Mouse (Mus musculus) effector memory CD4-positive, alpha-beta T cell, adult 7 months (primary cell): Measurements from ENCODE around the gene 9130213A22Rik. TPM values are rescaled to one million over a fixed set of nuclear protein-coding genes. Genes with fewer than 3 reads are reported as not detected.

ENCODE experiments used
- polyA plus RNA-seq: library from polyadenylated mRNA; unstranded; fragments of 100-300 nt; shearing (Covaris generic); gene quantifications from one replicate; pipeline ENCODE4 v1.2.1, GENCODE M21; 2017

Gene 9130213A22Rik
- 0.63 TPM for polyA plus RNA-seq

DNA sequence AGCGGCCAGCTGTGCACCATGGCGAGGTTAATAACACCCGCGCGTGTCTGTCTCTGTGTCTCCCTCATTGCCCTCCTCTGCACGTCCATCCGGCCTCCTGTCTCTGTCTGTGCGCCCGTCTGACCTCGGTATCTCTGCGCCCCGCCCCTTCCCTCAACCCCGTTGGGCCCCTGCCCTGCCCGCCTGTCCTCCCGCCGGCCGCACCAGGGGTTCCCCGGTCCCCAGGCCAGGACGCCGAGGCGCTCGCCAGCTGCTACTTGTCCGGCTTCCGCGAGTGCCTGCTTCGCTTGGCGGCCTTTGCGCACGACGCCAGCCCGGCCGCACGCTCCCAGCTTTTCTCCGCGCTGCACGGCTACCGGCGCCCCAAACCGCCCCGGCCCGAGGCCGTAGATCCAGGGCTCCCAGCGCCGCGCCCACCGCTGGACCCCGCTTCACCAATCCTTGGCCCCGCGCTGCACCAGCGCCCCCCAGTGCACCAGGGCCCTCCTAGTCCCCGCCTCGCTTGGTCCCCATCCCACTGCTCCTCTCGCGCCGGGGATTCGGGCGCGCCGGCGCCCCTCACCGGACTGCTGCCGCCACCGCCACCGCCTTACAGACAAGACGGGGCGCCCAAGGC lies at the start of gene 9130213A22Rik:
Gene 9130213A22Rik, minus strand, starts transcription at position 254 of the 616 bp plus-strand sequence.

DNA sequence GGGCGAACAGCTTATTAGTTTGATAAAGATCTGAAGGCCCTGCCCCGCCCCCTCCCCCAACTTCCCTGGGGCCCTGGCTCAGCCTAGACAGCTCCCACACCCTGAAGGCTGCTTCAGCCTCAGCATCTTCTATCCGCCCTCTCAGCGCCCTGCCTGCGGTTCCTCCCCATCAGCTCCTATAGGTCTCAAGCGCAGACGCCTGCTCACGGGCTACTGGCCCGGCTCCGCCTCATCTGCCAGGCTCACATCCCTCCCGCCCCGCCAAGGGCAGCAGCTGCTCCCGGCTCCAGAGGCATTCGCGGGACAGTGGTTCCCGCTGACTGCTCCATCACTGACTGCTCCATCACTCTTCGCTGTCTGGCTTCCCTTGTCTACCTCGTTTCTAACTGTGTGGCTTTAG lies 34.4 kb upstream of the 9130213A22Rik start, which contains the start of gene Alox12b:
Gene Alox12b, plus strand, starts transcription at position 190 of the 400 bp plus-strand sequence.

DNA sequence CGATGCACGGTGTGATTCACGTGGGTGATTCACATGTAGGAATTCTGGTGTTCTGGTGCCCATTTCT lies 3.3 kb upstream of the 9130213A22Rik start, which contains the start of gene Aloxe3:
Gene Aloxe3, plus strand, starts transcription at position 45 of the 67 bp plus-strand sequence.

DNA sequence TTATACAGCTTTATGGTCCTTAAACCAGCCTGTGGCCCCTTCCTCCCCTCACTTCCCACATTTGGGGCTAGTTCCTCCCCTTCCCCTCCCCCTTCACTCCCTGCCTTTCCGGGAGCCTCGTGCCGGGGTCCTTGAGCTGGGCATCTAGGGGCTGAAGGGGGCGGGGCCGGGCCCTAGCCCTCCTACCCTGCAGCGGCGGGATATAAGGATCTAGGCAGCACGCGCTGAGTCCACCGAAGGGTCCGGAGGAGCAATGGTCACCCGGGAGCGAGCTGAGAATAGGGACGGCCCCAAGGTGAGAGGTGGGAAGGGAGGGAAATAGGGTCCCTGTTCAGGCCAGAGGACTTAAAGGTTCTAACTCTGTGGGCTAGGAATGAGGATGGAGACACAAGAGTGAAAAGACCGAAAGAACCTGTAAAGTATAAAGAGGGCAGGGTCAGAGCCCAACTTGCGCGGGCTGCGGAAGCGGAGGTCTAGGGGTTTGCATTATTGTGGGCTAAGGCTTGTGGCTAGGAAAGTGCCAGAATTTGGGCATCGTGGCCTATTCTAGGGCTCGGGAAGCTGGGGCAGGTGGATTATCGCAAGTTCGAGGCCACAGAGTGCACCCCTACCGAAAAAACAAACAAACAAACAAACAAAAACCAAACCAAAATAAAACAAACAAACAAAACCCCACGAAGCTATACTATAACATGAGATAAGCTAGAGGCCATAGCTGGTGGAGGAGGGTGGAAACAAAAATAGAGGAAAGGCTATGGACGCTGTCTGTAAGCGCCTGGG lies 2.0 kb downstream of the 9130213A22Rik start, which contains the start of gene Hes7:
Gene Hes7, plus strand, starts transcription at position 184 of the 780 bp plus-strand sequence.

DNA sequence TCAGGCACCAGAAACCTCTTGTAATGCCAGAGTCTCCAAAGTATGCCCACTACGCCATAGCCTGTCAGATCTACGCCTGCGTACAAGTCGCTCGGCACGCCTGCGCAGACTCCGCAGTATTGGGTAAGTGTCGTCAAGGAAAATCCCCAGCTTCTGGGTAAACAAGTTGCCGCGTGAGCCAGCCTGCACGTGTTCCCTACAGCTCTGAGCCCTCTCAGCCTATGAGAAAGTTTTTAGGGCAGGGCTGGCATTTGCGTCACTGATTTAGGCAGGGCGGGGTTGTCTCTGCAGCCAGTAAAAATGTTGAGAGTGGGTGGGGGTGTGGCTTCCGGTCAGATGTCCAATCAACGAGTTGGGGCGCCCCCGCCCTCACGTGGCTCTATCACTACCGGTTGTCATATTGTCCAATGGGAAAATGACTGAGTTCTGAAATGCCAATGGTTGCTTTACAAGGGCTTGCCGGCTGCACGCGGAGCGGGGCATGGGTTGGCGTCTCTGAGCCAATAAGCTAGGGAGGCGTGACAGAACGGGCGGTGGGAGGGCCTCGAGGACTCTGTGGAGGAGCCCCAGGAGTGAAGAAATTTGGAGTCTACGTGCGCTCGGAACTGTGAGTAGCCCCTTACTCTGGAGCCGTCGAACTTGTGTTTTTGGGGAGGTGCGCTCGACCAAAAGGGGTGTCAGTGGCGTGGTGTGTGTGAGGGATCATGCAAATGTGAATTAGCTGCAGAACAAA lies 27.5 kb downstream of the 9130213A22Rik start, which contains the start of gene Per1:
Gene Per1, plus strand, starts transcription at position 521 of the 733 bp plus-strand sequence.

DNA sequence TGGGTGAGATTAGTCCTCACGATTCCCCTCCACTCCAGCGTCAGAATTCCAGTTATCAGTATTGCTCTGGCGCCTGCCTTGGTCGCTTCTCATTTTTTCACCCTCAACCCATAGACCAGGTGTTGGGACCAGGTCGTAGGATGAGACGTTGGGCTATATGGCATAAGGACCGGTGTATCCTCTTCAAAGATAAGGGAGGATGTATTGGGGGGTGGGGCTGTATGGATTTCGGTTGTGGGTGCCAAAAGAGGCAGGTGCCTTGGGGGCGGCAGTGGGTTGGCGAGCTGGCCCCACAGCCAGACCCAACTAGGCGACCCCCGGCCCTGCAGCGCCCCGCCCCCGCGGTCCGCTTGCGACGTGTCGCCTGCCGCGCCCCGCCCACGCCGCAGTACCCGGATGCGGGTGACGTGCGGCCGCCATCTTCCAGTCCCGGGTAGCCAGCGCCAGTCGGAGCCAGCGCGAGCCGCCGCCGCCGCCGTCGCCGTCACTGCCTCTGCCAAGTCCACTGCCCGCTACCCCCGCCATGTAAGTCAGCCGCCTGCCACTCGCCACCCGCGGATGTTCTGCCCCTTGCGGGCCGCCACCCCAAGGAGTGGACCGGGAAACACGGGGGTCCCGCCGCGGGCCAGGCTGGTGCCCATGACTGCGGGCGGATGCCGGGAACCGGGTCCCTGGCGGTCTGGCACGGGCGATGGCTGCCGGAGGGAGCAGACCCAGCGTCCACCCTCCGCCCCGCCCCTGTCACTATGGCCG lies 34.1 kb downstream of the 9130213A22Rik start, which contains the start of gene Vamp2:
Gene Vamp2, plus strand, starts transcription at position 388 of the 753 bp plus-strand sequence.

DNA sequence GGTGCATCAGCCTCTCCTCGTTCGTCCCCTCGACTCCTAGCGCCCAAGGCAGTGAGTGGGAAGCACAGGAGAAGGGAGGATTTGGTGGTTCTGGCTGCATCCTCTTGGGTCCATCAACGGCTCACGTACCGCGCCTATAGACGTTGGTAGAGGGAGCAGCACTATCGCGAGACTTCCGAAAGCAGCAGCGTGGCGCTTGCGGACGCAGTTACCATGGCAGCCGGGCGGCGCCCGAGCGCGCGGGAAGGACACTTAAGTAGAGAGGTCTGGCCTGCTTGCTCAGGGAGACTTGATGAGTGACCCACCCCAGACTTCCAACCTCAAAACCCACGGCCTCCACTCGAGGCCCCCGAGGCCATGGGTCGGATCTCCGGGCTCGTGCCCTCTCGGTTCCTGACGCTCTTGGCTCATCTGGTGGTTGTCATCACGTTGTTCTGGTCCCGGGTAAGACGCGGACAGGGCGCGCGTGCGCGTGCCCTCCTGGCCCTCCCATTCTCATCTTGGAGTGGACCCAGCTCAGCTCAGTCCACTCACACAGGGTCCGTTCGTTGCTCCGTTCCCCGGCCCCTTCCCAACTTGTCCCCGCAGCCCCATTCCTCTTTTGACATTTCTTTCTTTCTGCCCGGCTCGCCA lies 51.7 kb downstream of the 9130213A22Rik start, which contains the start of gene Tmem107:
Gene Tmem107, plus strand, starts transcription at position 217 of the 633 bp plus-strand sequence.

Other genes starting within 250 kb of the 9130213A22Rik start
- gene Rnf222, start 234.0 kb downstream of the 9130213A22Rik start, polyA plus RNA-seq, result not detected
- gene Rpl26, start 221.0 kb downstream of the 9130213A22Rik start, polyA plus RNA-seq, result 791 TPM
- gene Odf4, start 195.5 kb downstream of the 9130213A22Rik start, polyA plus RNA-seq, result 0.48 TPM
- 0.24 TPM for gene Arhgef15, start 165.1 kb downstream of the 9130213A22Rik start, polyA plus RNA-seq
- 4.6 TPM for gene Slc25a35, start 154.5 kb downstream of the 9130213A22Rik start, polyA plus RNA-seq
- 3.6 TPM for gene Rangrf, start 147.4 kb downstream of the 9130213A22Rik start, polyA plus RNA-seq
- gene Pfas, start 114.1 kb downstream of the 9130213A22Rik start, polyA plus RNA-seq, result 1.8 TPM
- gene Ctc1, start 106.7 kb downstream of the 9130213A22Rik start, polyA plus RNA-seq, result 15.3 TPM
- gene Aurkb, start 76.9 kb downstream of the 9130213A22Rik start, polyA plus RNA-seq, result 2.2 TPM
- 5.9 TPM for gene Borcs6, start 62.9 kb downstream of the 9130213A22Rik start, polyA plus RNA-seq
- gene Tmem107, start 51.8 kb downstream of the 9130213A22Rik start, polyA plus RNA-seq, result 13.6 TPM
- 250 TPM for gene Vamp2, start 34.1 kb downstream of the 9130213A22Rik start, polyA plus RNA-seq
- gene Per1, start 27.4 kb downstream of the 9130213A22Rik start, polyA plus RNA-seq, result 81.1 TPM
- gene Hes7, start 2.2 kb downstream of the 9130213A22Rik start, polyA plus RNA-seq, result 0.35 TPM
- gene Aloxe3, start 3.3 kb upstream of the 9130213A22Rik start, polyA plus RNA-seq, result 0.69 TPM
- gene Alox12b, start 34.4 kb upstream of the 9130213A22Rik start, polyA plus RNA-seq, result not detected
- 0.57 TPM for gene Alox8, start 75.3 kb upstream of the 9130213A22Rik start, polyA plus RNA-seq
- 0.10 TPM for gene Gucy2e, start 114.4 kb upstream of the 9130213A22Rik start, polyA plus RNA-seq
- 9.9 TPM for gene Cntrob, start 201.2 kb upstream of the 9130213A22Rik start, polyA plus RNA-seq
- gene Trappc1, start 201.4 kb upstream of the 9130213A22Rik start, polyA plus RNA-seq, result 43.0 TPM
- 0.65 TPM for gene Kcnab3, start 203.7 kb upstream of the 9130213A22Rik start, polyA plus RNA-seq
- 2.2 TPM for gene Rnf227, start 217.9 kb upstream of the 9130213A22Rik start, polyA plus RNA-seq
- gene Chd3, start 246.8 kb upstream of the 9130213A22Rik start, polyA plus RNA-seq, result 65.5 TPM